Mouse (Mus musculus): ENCODE results near the gene Jagn1.

DNA sequence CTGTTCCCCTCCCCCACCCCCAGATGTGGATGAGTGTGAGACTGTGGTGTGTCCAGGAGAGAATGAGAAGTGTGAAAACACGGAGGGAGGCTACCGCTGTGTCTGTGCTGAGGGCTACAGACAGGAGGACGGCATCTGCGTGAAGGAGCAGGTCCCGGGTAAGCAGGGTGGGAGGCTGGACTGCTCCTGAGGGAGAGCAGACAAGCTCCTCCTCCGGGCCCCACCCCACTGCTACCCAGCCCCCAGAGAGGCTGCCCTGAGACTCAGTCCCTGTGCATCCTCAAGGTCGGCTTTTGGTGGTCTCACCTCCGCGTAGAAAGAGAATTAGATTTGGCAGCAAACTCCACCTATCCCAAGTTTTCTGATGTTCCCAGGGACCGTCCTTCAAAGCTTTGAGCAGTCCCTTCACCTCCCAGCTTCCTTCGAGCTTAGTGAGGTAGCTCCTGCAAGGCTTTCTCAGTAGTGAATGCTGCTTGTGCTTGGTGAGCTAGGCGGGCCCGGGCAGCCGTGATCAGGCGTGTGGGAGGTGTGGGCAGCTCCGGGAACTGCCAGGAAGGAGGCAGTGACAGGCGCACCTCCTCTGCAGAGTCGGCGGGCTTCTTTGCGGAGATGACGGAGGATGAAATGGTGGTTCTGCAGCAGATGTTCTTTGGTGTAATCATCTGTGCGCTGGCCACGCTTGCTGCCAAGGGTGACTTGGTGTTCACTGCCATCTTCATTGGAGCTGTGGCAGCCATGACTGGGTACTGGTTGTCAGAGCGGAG is 49.9 kb downstream of the Jagn1 start:
- TF ChIP-seq POLR2A (IDR thresholded peaks at IDR 0.05; ENCODE audit: low read depth, low read length) (no peak), CTCF (conservative IDR thresholded peaks at IDR 0.05; ENCODE audit: insufficient read depth, insufficient read length, low read depth, low read length) (no peak)

Measured in kidney, adult 2 months (tissue).